Mouse (Mus musculus) megakaryocyte progenitor cell, adult 5-6 weeks (primary cell): Measurements from ENCODE around the gene Zmynd10. TPM values are rescaled to one million over a fixed set of nuclear protein-coding genes. Genes with fewer than 3 reads are reported as not detected.

Source experiments
- ATAC-seq: replicated peaks from 2 replicates; pipeline ENCODE4 v1.8.0; 2016; ENCODE audit warnings: mild to moderate bottlenecking, moderate TSS enrichment, inconsistent platforms; ENCODE audit not compliant: poor library complexity
- total RNA-seq, 2 experiments: library from RNA; stranded (forward) in 1 of 2; stranded (reverse) in 1 of 2; fragments of 157-497, 149-512 nt in 1 of 2; fragments of 200-1000 nt in 1 of 2; gene quantifications; 2 replicates each; pipeline versions ENCODE4 v1.2.3 to v1.2.4; 2015 to 2017

The Zmynd10 gene
- total RNA-seq, 2 experiments from 2014 or later = 0.33 TPM; not detected in 1

DNA sequence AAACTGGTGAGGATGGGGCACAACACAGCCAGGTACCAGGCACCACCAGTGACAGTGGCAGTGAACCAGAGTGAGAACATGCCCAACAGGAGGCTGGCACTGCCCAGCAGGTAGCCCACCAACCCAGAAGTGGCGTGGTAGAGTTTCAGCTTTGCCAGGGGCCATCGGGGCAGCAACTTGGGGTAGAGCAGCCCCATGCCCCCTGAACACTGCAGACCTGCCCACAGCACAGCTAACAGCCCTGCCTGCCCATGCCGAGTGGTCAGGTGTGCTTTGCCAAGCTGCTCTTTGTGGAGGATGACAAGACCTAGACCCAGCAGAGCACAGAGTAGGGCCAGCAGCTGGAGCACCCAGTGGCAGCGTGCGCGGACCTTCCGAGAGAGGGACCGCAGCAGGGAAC lies 7.2 kb upstream of the Zmynd10 start:
- no peak for ATAC-seq

DNA sequence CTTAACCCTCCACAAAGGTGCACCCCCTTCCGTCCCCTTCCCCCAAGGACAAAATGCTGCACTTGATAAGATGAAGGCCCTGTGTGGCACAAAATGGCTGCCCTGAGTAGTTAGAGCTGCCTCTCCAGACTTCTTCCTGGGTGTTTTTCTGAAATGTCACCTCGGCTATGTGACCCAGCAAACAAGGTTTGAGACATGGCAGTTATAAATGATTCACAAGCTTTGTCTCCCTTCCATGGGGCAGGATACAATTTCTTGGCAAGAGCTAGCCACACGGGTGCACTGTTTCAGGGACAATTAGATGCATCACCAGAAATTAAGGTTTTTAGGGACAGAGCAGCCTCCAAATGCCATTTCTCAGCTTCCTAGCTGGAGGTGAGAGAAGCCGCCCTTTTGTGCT lies 6.7 kb upstream of the Zmynd10 start:
- ATAC-seq = no peak

DNA sequence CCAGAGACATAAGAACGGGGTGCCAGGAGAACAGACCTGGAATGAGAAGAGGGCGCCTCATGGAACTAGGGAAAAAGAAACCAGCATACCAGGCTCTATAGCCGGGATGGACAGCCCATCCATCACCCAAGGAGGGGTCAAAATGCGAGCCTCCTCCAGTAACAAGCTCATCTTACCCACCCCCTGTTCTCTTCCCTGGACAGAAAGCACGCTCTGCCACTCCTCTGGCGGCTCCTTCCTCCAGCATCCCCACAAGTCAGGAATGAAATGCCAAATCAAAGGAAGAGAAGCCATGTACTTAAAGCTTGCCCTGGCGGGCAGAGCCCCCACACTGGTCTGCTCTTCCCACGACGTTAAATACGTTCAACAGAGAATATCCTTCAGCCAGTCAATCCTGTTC lies 6.1 kb upstream of the Zmynd10 start:
- ATAC-seq = no peak

DNA sequence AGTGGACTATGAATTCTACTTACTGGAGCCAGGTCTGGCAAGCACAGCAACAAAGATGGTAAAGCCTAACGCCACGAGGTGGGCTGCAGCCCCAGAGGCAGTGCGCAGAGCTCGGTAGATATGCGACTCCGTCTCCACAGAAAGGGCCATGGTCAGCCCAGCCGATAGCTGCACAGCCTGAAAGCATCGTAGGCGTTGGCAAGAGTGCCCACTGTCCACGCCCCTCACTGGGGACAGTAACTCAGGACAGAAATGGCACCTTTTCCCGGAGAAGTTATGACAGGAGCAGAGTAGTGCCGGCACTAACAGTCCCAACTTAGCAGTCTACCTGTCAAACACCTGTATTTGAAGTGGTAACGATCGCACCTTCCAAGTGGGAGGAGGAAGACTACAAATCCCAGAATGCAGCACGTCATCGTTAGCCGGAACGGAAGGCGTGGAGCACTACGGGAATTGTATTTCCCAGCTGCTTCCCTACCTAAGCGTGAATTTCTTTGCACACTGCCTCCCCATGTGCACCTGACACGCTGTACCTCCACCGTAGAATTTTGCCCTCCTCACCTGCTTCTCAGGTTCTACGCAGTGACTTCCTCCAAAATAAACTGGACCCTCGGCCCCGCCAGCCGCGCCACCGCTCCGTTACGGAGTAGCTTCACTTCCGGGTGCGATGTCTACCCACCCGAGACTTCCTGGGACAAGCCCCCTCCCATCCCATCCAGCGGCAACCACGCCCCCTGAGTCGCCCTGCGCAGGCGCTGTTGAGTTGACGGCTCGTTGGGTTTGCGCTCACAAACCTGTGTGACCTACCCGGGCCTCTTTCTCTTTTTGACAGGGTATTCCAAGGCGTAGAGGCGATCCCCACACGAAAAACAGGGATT lies 5.4 kb upstream of the Zmynd10 start, which contains the start of the genes Cyb561d2 and Nprl2:
Cyb561d2 (minus strand) TSS at position 720 of the 878 bp plus-strand sequence.
Nprl2 (plus strand) TSS at position 753 of the 878 bp plus-strand sequence.
- peak; percentile 83 for ATAC-seq

DNA sequence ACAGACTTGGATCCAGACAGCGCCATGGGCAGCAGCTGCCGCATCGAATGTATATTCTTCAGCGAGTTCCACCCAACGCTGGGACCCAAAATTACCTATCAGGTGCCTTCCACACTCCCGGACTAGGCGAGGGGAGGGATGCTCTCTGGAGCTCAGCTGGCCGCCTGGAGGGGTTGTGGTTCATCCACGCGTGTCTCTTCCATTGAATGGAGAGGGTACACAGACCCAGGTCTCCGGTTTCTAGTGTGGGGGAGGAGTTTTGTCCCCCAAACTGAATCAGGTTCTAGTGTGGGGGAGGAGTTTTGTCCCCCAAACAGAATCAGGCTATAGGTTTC lies 4.8 kb upstream of the Zmynd10 start:
- ATAC-seq = 0 out of 2 replicates have a peak, but pooled peaks have one; percentile 0

DNA sequence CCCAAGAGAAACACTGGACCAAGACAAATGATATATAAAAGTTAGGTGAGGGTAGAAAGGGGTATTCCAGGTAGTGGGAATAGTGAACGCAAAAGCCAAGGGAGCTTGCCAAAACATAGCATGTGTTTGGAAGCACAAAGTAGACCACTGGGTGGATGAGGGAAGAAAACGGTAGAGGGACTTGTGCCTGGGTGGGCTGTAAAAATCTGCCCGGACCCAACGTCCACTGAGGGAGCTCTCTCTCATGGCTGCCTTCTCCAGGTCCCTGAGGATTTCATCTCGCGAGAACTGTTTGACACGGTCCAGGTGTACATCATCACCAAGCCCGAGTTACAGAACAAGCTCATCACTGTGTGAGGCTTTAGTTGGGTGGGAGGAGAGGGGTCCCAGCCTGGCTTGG lies 4.4 kb upstream of the Zmynd10 start:
- no peak for ATAC-seq

DNA sequence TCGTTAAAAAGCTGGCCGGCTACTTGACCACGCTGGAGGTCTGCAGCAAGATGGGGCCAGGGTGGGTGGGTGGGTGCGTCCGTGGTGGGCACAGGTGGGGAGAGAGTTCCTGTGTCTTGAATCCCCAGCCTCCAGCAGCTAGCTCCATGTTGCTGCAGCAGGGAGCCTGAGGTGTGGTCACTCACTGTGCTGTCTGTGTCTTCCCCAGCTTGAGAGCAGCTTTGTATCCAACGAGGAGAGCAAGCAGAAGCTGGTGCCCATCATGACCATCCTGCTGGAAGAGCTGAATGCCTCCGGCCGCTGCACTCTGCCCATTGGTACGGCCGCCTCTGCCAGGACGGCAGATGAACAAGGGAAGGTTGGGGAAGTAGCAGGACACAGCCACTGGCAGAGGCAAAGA lies 3.8 kb upstream of the Zmynd10 start:
- ATAC-seq = no peak

DNA sequence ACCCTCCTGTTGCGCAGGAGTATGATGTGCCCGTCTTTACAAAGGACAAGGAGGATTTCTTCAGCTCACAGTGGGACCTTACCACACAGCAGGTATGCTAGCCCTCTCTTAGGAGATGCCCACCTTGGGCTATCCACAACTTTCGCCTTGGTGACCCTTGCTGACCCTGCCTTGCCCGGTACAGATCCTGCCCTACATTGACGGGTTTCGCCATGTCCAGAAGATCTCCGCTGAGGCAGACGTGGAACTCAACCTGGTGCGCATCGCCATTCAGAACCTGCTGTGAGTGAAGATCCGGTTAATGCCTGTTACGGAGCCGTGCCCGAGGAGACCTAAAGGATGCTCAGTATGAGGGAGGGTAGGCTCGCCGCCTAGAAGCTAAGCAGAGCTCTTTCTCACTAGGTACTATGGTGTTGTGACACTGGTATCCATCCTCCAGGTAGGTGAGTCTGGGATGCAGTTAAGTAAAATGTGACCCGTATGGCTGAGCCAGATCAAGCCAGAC lies 2.9 kb upstream of the Zmynd10 start:
- no peak for ATAC-seq

DNA sequence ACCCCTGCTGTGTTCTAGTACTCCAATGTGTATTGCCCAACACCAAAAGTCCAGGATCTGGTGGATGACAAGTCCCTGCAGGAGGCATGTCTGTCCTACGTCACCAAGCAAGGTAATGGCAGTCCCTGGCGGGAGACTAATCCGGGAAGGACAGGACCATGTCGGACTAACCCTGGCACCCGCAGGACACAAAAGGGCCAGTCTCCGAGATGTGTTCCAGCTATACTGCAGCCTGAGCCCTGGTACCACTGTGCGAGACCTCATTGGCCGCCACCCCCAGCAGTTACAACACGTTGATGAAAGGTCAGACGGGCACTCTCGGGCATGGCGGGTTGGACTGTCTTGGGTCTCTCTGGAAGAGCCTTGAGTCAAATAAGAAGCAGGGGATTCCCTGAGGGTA lies 2.4 kb upstream of the Zmynd10 start:
- ATAC-seq = no peak

DNA sequence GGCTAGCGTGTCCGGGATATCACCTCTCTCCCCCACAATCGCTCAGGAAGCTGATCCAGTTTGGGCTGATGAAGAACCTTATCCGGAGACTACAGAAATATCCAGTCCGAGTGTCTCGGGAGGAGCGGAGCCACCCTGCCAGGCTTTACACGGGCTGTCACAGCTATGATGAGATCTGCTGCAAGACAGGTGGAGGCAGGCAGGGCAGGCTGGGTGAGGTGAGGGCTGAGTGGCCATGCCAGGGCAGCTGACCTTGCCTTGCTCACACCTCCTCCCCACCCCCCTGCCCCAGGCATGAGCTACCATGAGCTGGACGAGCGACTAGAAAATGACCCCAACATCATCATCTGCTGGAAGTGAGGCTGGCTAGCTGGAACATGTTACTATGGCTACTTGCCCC lies 1.9 kb upstream of the Zmynd10 start:
- ATAC-seq = no peak

DNA sequence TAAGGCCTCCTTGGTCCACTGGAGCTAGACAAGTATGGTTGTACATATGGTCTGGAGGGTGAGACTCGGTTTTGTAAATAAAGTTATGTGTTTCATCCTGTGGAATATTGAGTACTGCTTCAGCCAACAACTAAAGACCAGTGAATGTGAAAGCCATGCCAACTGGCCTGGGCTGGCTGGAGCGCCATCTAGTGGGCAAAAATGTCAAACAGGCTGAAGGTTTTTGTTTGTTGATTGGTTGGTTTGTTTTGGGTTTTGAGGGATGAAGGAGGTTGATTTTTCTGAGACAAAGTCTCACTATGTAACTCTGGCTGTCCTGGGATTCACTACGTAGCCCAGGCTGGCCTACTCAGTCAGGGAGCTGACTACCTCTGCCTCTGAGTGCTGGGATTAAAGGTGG lies 1.5 kb upstream of the Zmynd10 start:
- peak; percentile 16; the same call in 1 of the 2 replicates for ATAC-seq

DNA sequence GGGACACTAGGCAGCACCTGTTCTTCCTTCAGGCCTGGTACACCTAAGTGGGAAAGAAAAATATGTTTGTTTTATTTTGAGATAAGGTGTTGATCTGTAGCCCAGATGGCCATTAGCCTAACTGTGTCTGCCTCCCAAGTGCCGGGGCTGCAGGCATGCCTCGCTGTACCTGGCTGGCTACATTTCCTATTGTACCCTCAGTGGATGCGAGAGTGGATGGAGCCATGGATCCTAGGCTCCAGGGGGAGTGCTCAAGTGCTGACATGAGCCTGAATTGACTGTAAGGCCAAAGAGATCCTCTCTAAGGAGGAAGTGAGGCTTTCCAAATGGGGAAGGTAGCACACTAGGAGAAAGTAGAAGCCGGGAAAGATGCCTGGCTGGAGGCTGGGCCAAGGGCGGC lies 859 bp downstream of the Zmynd10 start:
- no peak for ATAC-seq

DNA sequence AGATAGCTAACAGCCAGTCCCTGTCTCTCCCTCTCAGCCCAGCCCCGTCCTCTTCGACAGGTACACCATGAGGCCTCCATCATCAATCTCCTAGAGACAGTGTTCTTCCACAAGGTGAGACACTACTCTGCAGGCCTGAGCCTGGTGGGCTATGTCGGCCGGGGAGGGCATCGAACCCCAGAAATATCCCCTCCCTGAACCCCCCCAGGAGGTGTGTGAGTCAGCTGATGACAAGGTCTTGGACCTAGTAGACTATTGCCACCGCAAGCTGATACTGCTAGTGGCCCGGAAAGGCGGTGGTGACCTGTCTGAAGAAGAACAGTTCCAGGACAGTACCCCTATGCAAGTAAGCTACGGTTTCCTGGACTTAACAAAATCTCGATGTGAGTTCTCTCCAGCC lies 1.7 kb downstream of the Zmynd10 start:
- ATAC-seq = no peak

DNA sequence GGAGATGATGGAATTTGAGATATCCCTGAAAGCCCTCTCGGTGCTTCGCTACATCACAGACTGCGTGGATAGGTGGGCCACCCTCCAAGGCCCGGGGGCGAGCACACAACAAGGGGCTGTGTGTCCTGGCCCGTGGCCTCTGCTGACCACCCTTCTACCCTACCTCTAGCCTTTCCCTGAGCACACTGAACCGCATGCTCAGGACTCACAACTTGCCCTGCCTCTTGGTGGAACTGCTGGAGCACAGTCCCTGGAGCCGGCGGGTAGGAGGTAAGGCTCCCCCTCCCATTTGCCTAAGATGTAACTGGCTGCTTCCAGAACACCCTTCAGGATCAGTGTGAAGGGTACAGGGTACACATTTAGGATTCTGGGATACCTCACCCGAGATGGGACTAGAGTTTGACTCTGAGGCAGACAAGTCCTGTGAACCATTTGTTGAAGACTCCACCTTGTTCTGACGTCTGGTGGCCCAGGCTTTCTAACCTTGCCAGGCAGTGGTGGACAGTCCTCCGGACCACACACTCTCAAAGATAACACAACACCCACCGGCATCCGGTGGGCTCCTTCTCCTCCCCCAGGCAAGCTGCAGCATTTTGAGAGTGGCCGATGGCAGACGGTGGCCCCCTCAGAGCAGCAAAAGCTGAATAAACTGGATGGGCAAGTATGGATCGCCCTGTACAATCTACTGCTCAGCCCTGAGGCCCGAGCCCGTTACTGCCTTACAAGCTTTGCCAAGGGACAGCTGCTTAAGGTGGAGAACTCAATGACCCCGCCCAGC lies 2.4 kb downstream of the Zmynd10 start:
- ATAC-seq = no peak

DNA sequence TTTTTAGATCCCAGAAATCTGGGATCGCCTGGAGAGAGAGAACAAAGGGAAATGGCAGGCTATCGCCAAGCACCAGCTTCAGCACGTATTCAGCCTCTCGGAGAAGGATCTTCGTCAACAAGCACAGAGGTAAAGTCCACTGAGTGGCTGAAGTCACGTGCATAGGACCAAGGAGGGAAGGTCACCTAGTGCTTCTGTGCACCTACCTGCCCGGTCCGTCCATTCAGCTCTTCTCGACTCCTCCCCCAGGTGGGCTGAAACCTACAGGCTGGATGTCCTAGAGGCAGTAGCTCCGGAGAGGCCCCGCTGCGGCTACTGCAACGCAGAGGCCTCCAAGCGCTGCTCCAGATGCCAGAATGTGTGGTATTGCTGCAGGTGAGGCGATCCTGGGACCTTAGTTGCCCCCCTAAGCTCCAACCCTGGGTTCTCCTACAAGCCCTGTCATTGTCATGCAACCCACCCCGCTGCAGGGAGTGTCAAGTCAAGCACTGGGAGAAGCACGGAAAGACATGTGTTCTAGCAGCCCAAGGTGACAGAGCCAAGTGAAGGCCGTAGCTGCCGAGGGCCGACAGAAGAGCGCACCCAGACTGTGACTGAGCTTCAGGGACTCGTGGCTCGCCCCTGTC lies 3.5 kb downstream of the Zmynd10 start:
- ATAC-seq = no peak

DNA sequence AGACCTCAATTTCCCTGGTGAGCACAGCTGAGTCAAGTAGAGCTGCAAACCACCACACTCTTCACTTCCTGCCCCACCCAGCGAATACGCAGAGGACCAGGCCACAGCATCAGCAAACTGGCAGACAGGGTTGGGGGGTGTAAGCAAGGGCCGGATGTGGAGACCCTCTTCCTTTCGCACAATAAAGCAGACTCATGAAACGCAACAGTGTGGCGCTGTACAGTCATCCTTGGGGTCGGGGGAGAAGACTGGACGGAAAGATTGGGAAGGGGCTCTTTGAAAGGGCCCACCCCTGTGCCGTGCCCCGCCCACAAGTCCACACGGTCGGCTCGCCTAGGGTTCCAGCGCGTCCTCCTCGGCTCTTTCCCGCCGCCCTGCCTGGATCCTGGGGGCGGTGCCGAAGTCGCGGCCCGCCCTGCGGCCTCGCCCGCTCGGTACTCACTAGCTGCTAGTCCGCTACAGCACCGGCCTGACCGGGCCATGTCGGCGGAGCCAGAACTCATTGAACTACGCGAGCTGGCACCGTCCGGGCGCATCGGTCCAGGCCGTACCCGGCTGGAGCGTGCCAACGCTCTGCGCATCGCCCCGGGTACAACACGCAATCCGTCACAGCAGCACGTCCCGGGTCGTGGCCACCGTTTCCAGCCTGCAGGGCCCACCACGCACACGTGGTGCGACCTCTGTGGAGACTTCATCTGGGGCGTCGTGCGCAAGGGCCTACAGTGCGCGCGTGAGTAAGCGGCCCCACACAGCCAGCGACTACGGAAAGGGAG lies 4.2 kb downstream of the Zmynd10 start, which contains the start of gene Rassf1:
Rassf1 (plus strand) TSS at position 439 of the 773 bp plus-strand sequence.
- 0 out of 2 replicates have a peak, but pooled peaks have one; percentile 5 for ATAC-seq

DNA sequence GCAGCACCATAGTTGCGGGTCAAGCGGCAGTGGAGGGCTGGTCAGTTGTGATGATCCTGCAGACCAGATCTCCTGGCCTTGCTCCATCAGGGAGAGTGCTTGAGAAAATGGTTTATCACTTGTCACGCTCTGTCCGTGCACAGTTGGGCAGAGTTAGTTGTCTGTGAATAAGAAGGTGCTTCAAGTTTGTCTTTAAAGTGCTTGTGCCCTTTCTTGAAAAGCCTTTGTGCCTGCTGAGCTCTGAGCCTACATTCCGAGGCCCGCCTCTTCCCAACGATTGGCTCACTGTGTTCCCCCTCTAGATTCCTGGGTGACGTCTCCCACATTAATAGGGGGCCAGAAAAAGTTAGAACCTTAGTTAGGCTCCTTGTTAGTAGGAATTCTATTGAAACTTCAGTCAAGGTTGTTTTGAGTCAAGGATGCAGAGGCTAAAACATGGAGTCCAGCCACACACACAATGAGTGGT lies 4.8 kb downstream of the Zmynd10 start:
- ATAC-seq = no peak

DNA sequence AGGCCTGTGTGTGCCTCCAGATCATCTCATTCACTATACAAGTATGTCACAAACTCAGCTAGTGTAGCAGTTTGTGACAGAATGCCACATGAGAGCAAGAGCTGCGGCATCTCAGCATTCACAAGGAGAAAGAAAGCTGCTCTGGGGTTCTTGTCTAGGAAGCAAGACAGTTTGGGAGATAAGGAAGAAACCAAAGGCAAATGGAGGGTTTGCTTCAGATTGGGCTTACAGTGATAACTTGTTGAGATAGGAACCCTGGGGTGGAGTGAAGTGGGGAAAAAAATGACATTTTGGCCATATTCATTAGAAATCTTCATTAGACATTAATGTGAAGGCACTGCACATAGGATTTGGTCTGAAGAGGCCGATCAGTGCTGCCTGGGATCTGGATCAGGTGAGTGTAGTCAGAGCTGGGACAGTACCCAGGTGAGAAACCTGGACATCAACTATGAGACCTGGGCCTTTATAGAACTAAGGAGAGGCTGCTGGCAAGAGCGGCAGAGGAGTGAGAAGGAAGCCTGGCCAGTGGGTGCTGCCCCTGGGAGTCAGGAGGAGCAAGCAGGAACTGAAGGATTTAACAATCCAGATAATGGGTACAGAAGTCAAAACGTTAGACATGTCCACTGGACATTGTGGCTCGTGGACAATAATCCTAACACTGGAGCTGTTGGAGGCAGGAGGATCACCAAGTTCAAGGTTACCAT lies 5.7 kb downstream of the Zmynd10 start:
- ATAC-seq = no peak

DNA sequence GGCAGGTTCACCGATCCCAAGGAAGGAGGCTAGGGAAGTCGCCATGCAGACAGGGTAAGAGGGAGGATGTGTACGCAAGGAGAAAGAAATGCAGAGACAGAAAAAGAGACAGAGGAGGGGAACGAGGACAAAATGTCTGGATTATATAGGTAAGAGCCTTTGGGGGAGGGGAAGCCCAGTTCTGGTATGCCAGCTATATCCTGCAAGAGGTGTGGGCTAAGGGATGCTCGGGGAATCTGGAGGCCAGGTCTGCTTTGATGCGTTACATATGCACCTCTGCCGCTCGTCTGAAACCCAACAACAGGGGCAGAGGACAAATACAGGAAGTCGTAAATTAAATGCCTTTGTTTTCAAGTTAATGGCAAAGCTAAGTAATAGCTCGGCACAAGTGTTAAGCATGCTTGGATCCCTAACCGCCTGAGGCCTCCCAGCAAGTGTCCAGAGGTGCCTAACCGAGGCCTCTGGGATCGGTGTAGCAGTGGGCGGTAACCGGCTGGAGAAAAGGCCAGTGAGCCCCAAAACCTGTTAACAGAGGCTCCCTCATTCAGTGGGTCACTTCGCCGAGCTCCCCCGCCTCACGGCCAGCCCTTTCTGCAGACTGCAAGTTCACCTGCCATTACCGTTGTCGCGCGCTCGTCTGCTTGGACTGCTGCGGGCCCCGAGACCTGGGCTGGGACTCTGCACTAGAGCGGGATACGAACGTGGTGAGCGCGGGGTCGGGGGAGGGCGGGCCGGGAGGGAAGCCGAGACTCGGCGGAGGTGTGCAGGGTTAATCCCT lies 6.6 kb downstream of the Zmynd10 start:
- ATAC-seq = peak; percentile 2
